Mouse (Mus musculus) embryonic facial prominence, embryonic 15.5 days (tissue): ENCODE results near the gene Nrxn1. TPM values are rescaled to one million over a fixed set of nuclear protein-coding genes. Genes with fewer than 3 reads are reported as not detected.

Experiments
- ATAC-seq: fragments of 200-750 bp; cut with Nextera tagmentation; 2 replicates; pipeline ENCODE4 v1.8.0; 2017; ENCODE audit warnings: low read depth, moderate TSS enrichment; ENCODE audit not compliant: insufficient number of reproducible peaks, low FRiP score, low TSS enrichment
- H3K27ac ChIP-seq: fragments of 300-500 bp; sonication (generic); replicated peaks from 2 replicates; pipeline ENCODE4 v1.5.1; 2015; ENCODE audit warnings: mild to moderate bottlenecking, inconsistent platforms
- H3K27me3 ChIP-seq: fragments of 300-500 bp; sonication (generic); 2 replicates; pipeline ENCODE4 v1.6.1; 2015; ENCODE audit warnings: inconsistent platforms
- H3K36me3 ChIP-seq: fragments of 300-500 bp; sonication (generic); 2 replicates; pipeline ENCODE4 v1.6.1; 2015; ENCODE audit warnings: mild to moderate bottlenecking, inconsistent platforms
- H3K4me1 ChIP-seq: fragments of 300-500 bp; sonication (generic); 2 replicates; pipeline ENCODE4 v1.6.1; 2015; ENCODE audit warnings: inconsistent platforms
- H3K4me2 ChIP-seq: fragments of 300-500 bp; sonication (generic); replicated peaks from 2 replicates; pipeline ENCODE4 v1.6.1; 2015; ENCODE audit warnings: mild to moderate bottlenecking, inconsistent platforms
- H3K4me3 ChIP-seq: fragments of 300-500 bp; sonication (generic); replicated peaks from 2 replicates; pipeline ENCODE4 v1.5.1; 2015; ENCODE audit warnings: mild to moderate bottlenecking, inconsistent platforms
- H3K9ac ChIP-seq: fragments of 300-500 bp; sonication (generic); 2 replicates; pipeline ENCODE4 v1.6.1; 2015; ENCODE audit warnings: inconsistent platforms
- H3K9me3 ChIP-seq: fragments of 300-500 bp; sonication (generic); replicated peaks from 2 replicates; pipeline ENCODE4 v1.6.1; 2016; ENCODE audit warnings: inconsistent platforms
- WGBS: fragments of 180-500 bp; shearing (Covaris S2); methylation state at CpG from one replicate; pipeline ENCODE4 v1.1.7; 2015; 5-methylcytosine and 5-hydroxymethylcytosine counted together
- polyA plus RNA-seq: library from polyadenylated mRNA; unstranded; fragments of >200 nt; fragmentation: Nextera tagmentation; extraction: Ambion mirVana; gene quantifications from 2 replicates; pipeline ENCODE4 v1.2.1, GENCODE M21; 2015

Nrxn1 gene
- polyA plus RNA-seq, 1 experiment from 2014 or later, result 12.6 TPM

GRCm38 (mm10) chr17:90396357-90396756, 696.5 kb downstream of the Nrxn1 start:
- no peak overlapping the region for H3K4me3 ChIP-seq

GRCm38 (mm10) chr17:90394606-90395005, 698.3 kb downstream of the Nrxn1 start:
- no peak overlapping the region for H3K4me3 ChIP-seq
- H3K4me1 ChIP-seq, result no peaks in the 10 kb centered on the region
- WGBS, result 82% methylated on average over 6 of the region's 6 CpGs
- ATAC-seq, result no peak
- H3K27ac ChIP-seq, result no peak overlapping the region
- H3K4me2 ChIP-seq, result no peak overlapping the region
- H3K27me3 ChIP-seq, result no peaks in the 10 kb centered on the region
- H3K9me3 ChIP-seq, result no peaks in the 10 kb centered on the region
- no peaks in the 10 kb centered on the region for H3K36me3 ChIP-seq
- H3K9ac ChIP-seq, result no peak overlapping the region

More at GRCm38 (mm10) chr17:90396357-90396756, 696.5 kb downstream of the Nrxn1 start:
- no peak overlapping the region for H3K4me2 ChIP-seq
- H3K27ac ChIP-seq, result no peak overlapping the region
- no peak overlapping the region for H3K9ac ChIP-seq
- no peaks in the 10 kb centered on the region for H3K9me3 ChIP-seq
- H3K36me3 ChIP-seq, result no peaks in the 10 kb centered on the region
- no peaks in the 10 kb centered on the region for H3K27me3 ChIP-seq
- no peaks in the 10 kb centered on the region for H3K4me1 ChIP-seq
- ATAC-seq, result no peak

GRCm38 (mm10) chr17:90392751-90393150, 700.1 kb downstream of the Nrxn1 start:
- no peaks in the 10 kb centered on the region for H3K4me1 ChIP-seq
- H3K36me3 ChIP-seq, result no peaks in the 10 kb centered on the region
- no peaks in the 10 kb centered on the region for H3K9me3 ChIP-seq
- H3K4me3 ChIP-seq, result no peak overlapping the region
- no peaks in the 10 kb centered on the region for H3K27me3 ChIP-seq
- 87% methylated on average over 1 of the region's 1 CpGs for WGBS
- no peak overlapping the region for H3K27ac ChIP-seq
- ATAC-seq, result no peak
- H3K4me2 ChIP-seq, result no peak overlapping the region
- H3K9ac ChIP-seq, result no peak overlapping the region

DNA sequence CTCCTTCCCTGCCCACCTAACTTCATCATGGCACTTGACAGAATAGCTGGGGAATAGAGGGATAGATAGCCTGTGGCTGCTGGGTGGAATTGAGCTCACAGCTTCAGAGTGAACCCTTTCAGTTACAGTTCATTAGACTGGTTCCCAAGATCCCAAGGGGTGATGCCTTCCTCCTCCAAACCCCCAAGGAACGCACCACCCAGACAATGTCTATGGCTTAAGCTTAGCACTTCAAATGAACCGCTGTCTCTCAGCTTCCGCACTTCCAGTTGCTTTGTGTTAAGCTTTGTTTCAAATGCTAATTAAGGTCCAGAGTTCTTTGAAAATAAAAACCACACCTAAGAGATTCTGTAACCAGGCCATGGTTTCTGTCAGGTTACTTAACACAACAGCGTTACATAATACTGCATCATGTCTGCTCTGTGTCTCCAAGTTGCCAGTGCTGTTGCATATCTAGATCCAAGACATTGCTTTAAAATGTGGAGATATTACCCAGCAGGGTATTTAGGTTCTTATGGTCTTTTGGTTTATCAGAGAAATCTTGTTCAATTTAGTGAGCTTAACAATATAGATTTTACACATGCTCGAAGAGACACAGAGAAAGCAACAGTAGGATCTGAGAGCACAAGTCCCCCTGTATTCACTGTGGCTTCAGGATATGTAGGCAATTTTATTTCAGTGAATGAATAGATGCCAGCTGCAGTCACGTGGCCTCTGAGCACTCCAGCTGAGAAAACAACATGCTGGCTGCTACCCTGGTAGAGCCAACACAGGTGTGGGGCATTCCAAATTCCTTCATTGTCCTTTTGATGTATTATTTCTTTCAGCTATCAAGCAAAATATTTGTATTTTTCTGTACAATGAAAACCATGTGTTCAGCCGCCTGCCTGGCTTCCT, 702.3 kb downstream of the Nrxn1 start:
- Histone ChIP-seq H3K4me2 (no peak overlapping the region), H3K36me3 (no peaks in the 10 kb centered on the region), H3K27ac (no peak overlapping the region), H3K9me3 (no peaks in the 10 kb centered on the region), H3K4me3 (no peak overlapping the region), H3K4me1 (no peaks in the 10 kb centered on the region), H3K27me3 (no peaks in the 10 kb centered on the region), H3K9ac (no peak overlapping the region)
- 29% methylated on average over 7 of the region's 7 CpGs for WGBS
- ATAC-seq, result no peak

DNA sequence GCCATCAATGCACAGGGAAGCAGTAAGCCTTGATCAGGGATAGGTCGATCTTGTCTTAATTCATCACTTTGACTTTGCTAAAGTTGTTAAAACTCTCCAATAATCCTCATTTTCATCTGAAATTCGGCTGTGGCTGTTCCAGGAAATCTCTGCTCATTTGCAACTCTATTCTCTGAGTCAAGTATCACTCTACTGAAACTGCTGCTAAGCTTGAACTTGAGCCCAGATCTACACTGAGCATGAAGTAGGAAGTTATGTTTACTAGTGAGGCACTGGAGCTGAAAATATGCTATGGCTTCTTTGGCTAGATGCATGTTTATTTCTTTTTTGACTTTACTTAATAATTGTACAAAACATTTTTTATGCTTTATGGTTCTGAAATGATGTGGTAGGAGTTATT, 708.0 kb downstream of the Nrxn1 start:
- no peak overlapping the region for H3K27ac ChIP-seq
- no peaks in the 10 kb centered on the region for H3K9me3 ChIP-seq
- H3K27me3 ChIP-seq, result no peaks in the 10 kb centered on the region
- ATAC-seq, result no peak
- no peak overlapping the region for H3K4me2 ChIP-seq
- H3K36me3 ChIP-seq, result no peaks in the 10 kb centered on the region
- H3K9ac ChIP-seq, result no peak overlapping the region
- 69% methylated on average over 2 of the region's 2 CpGs for WGBS
- H3K4me1 ChIP-seq, result no peaks in the 10 kb centered on the region
- H3K4me3 ChIP-seq, result no peak overlapping the region

DNA sequence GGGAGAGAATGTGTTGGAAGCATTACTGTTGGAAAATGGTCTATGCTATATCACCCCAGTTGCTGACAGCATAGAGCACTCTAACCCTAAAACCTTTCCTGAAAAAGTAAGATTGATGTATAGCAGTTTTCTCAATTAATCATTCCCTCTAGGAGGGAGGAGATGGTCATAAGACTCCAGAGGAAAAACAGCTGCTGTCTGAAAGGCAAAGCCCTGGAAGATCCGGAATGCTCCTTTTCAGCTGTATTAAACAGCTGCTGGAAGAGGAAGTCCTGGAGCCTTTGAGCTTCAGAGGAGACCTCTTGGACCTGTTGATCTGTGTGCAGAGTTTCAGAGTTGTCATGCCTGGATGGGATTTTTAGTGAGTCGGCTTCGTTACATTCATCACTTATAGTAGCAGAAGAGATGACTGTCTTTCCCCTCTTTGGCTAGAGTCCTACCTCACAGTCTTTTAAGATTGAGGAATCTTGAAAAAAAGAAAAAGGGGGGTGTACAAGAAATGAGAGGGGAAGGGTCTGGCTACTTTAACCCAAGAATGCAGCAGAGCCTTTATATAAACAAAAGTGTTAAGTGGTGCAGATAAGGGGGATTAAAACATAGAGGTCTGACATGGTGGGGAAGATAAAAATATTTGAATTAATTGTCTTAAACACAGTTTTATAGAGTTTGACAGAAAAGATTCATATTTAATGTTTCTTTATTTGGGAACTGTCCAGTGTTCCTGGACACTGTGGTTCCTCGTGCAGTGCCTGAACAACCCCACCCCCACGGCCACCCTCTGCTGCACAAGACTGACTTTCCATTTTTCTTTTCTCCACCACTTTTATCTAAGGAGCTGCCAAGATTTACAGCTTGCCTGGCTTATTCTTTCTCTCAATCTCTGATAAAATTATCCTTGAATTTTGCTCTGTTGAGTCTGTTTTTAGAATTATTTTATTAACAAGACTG, 710.1 kb downstream of the Nrxn1 start:
- WGBS, result 68% methylated on average over 5 of the region's 5 CpGs
- no peak overlapping the region for H3K4me3 ChIP-seq
- H3K4me1 ChIP-seq, result no peaks in the 10 kb centered on the region
- H3K4me2 ChIP-seq, result no peak overlapping the region
- H3K27ac ChIP-seq, result no peak overlapping the region
- no peaks in the 10 kb centered on the region for H3K36me3 ChIP-seq
- H3K9ac ChIP-seq, result no peak overlapping the region
- H3K27me3 ChIP-seq, result no peaks in the 10 kb centered on the region
- H3K9me3 ChIP-seq, result no peaks in the 10 kb centered on the region
- no peak for ATAC-seq

- WGBS, result 86% methylated on average over 2 of the region's 2 CpGs
- no peak overlapping the region for H3K9ac ChIP-seq
Measured at GRCm38 (mm10) chr17:90376533-90376932, 716.3 kb downstream of the Nrxn1 start.

DNA sequence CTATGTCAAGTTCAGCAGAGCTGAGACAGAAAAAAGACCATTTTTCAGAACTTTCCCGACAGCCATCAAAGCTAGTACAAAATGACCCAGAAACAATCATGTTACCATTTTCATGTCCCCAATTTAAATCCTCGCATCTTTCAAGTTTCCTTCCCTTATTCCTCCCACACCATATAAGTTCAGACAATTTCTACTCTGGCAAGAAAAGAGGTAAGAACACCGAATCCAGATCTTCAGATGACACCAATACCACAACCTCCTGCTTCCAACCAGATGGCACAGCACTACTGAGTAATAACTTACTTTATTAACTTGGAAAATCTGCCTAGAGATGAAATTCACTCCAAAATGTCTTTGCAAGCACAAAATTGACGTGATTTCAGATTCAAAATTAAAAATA, 730.7 kb downstream of the Nrxn1 start:
- Histone ChIP-seq H3K4me1 (no peaks in the 10 kb centered on the region), H3K9me3 (no peaks in the 10 kb centered on the region), H3K4me3 (no peak overlapping the region), H3K27ac (no peak overlapping the region), H3K9ac (no peak overlapping the region), H3K36me3 (no peaks in the 10 kb centered on the region), H3K4me2 (no peak overlapping the region), H3K27me3 (no peaks in the 10 kb centered on the region)
- 77% methylated on average over 4 of the region's 4 CpGs for WGBS
- ATAC-seq, result no peak

More at GRCm38 (mm10) chr17:90376533-90376932, 716.3 kb downstream of the Nrxn1 start:
- H3K9me3 ChIP-seq, result no peaks in the 10 kb centered on the region
- no peaks in the 10 kb centered on the region for H3K36me3 ChIP-seq
- no peaks in the 10 kb centered on the region for H3K4me1 ChIP-seq
- no peaks in the 10 kb centered on the region for H3K27me3 ChIP-seq
- ATAC-seq, result no peak
- H3K4me2 ChIP-seq, result no peak overlapping the region
- no peak overlapping the region for H3K27ac ChIP-seq
- no peak overlapping the region for H3K4me3 ChIP-seq

GRCm38 (mm10) chr17:90349385-90350095, 743.3 kb downstream of the Nrxn1 start:
- ATAC-seq, result no peak

DNA sequence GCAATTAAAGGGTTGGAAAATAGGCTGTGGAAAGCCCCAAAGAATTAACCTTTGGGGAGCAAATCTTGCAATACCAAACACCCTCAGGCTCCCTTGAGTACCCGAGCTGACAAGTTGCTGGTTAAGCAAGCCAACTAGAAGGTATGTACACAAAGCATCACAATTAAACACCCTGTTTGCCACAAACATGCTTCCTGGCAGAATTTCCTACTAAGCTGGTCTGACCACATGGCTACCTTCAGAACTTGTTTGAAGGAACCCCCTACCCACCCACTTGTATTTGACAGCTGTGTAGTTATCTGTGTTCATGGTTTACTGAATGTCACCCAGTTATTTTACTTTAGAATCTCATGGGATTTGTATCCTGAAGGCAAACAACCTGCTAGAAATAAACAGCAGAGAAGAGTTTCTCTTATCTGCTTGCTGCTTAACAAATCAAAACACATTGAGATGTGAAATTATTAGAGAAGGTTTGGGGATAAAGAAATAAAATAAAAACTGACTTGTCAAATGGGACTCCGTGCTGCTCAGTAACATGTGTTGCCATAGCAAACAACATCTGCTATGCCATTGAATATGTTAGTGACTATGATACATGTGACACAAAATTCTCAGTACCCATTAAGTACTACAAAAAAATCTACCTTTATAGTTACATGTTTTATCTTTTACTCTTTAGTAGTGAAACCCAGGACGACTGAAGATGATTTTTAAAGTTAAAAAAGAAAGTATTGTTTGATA, 746.0 kb downstream of the Nrxn1 start:
- H3K36me3 ChIP-seq, result no peaks in the 10 kb centered on the region
- no peak overlapping the region for H3K4me2 ChIP-seq
- H3K4me3 ChIP-seq, result no peak overlapping the region
- no peak overlapping the region for H3K9ac ChIP-seq
- H3K9me3 ChIP-seq, result no peaks in the 10 kb centered on the region
- no peaks in the 10 kb centered on the region for H3K27me3 ChIP-seq
- WGBS, result 50% methylated on average over 3 of the region's 3 CpGs
- ATAC-seq, result 0 out of 2 replicates have a peak, but pooled peaks have one; percentile 43
- H3K27ac ChIP-seq, result no peak overlapping the region
- no peaks in the 10 kb centered on the region for H3K4me1 ChIP-seq

More at GRCm38 (mm10) chr17:90349385-90350095, 743.3 kb downstream of the Nrxn1 start:
- Histone ChIP-seq H3K9me3 (no peaks in the 10 kb centered on the region), H3K27me3 (no peaks in the 10 kb centered on the region), H3K4me2 (no peak overlapping the region), H3K4me3 (no peak overlapping the region), H3K36me3 (no peaks in the 10 kb centered on the region), H3K27ac (no peak overlapping the region), H3K4me1 (no peaks in the 10 kb centered on the region), H3K9ac (no peak overlapping the region)
- WGBS, result 67% methylated on average over 5 of the region's 5 CpGs
